8 mouse cellular contexts compared by ENCODE assay signal in genomic region chr10:5490029-5490428, GRCm38 (mm10).
DNase-seq lines count a peak whose midpoint lies in the region; ATAC-seq and TF ChIP-seq lines count a peak whose summit lies in the region.

No protein-coding gene starts in this region.

- intact Hi-C loops in left cerebral cortex, postnatal 10 days (cut with DNase I): no loop called here

- no peaks in the 10 kb centered on the region for H3K4me1 ChIP-seq in forebrain, postnatal 0 days (ENCODE audit: insufficient read depth)
- no peaks in the 10 kb centered on the region for H3K4me1 ChIP-seq in forebrain, embryonic 14.5 days (ENCODE audit: control insufficient read depth, insufficient read depth, low read length)
- no peaks in the 10 kb centered on the region for H3K4me1 ChIP-seq in lung, adult 2 months (ENCODE audit: control insufficient read depth, insufficient read depth, low read length)

- no peak for ATAC-seq in forebrain, postnatal 0 days
- ATAC-seq in forebrain, embryonic 14.5 days: no peak

- no peaks in the 10 kb centered on the region for H3K9me3 ChIP-seq in forebrain, postnatal 0 days (ENCODE audit: low read length)
- H3K9me3 ChIP-seq in forebrain, embryonic 14.5 days (replicated peaks; ENCODE audit: control insufficient read depth, low read length): no peaks in the 10 kb centered on the region

- TF ChIP-seq CTCF in forebrain, postnatal 0 days (IDR thresholded peaks at IDR 0.05; ENCODE audit: low read depth): peak; percentile 55
- peak; percentile 56 for TF ChIP-seq CTCF in lung, adult 2 months (IDR thresholded peaks at IDR 0.05; ENCODE audit: insufficient read depth, low read length)

- H3K9ac ChIP-seq in forebrain, postnatal 0 days: no peak overlapping the region
- no peak overlapping the region for H3K9ac ChIP-seq in forebrain, embryonic 14.5 days (ENCODE audit: low read length)

- no peak for DNase-seq in forebrain, postnatal 0 days
- no peak for DNase-seq in forebrain, embryonic 14.5 days (ENCODE audit: low spot score)
- peak; percentile 18 for DNase-seq in lung, adult 2 months
- DNase-seq in lung, postnatal 25 days (ENCODE audit: low spot score): no peak
- peak; percentile 23 for DNase-seq in c-Kit-positive CD71-positive TER-119-positive erythroid progenitor cells, embryonic 14.5 days (ENCODE audit: low spot score)
- DNase-seq in retina, embryonic 14.5 days (ENCODE audit: low spot score): peak; percentile 62
- DNase-seq in urinary bladder, postnatal 10 days (ENCODE audit: low spot score): no peak
- no peak for DNase-seq in left cerebral cortex, postnatal 10 days (ENCODE audit: extremely low spot score in 1 of 2, low spot score in 2 of 2)

- 64% methylated on average over 6 of the region's 6 CpGs for WGBS in forebrain, postnatal 0 days
- WGBS in forebrain, embryonic 14.5 days: 68% methylated on average over 6 of the region's 6 CpGs
- 56% methylated on average over 6 of the region's 6 CpGs for WGBS in lung, adult 2 months

- H3K4me2 ChIP-seq in forebrain, postnatal 0 days (ENCODE audit: low read depth): no peak overlapping the region
- no peak overlapping the region for H3K4me2 ChIP-seq in forebrain, embryonic 14.5 days (ENCODE audit: low read length)

- TF ChIP-seq POLR2A in lung, adult 2 months (IDR thresholded peaks at IDR 0.05; ENCODE audit: borderline replicate concordance, extremely low read depth, low read depth, low read length): no peak

- H3K36me3 ChIP-seq in forebrain, postnatal 0 days (ENCODE audit: insufficient read depth): no peaks in the 10 kb centered on the region
- H3K36me3 ChIP-seq in forebrain, embryonic 14.5 days (ENCODE audit: control insufficient read depth, insufficient read depth, low read length): no peaks in the 10 kb centered on the region

- H3K27ac ChIP-seq in forebrain, postnatal 0 days (ENCODE audit: low read depth, low read length): no peak overlapping the region
- no peak overlapping the region for H3K27ac ChIP-seq in forebrain, embryonic 14.5 days (ENCODE audit: low read depth, low read length)

- no peaks in the 10 kb centered on the region for H3K27me3 ChIP-seq in forebrain, postnatal 0 days (ENCODE audit: insufficient read depth, low read length)
- H3K27me3 ChIP-seq in forebrain, embryonic 14.5 days (replicated peaks; ENCODE audit: control insufficient read depth, insufficient read depth, low read length): no peaks in the 10 kb centered on the region

- no peak overlapping the region for H3K4me3 ChIP-seq in forebrain, postnatal 0 days (ENCODE audit: low read depth, low read length)
- H3K4me3 ChIP-seq in forebrain, embryonic 14.5 days (ENCODE audit: low read depth, low read length): no peak overlapping the region
- H3K4me3 ChIP-seq in lung, adult 2 months (replicated peaks; ENCODE audit: extremely low read depth, low read depth, low read length): no peak overlapping the region

Comparison
In these comparisons a context has a peak if more than half of its experiments do, and no peak if none do; other contexts are left out.
1. DNase-seq: peak in lung, adult 2 months (single experiment), c-Kit-positive CD71-positive TER-119-positive erythroid progenitor cells, embryonic 14.5 days (single experiment) and retina, embryonic 14.5 days (single experiment); none in forebrain, postnatal 0 days (single experiment), forebrain, embryonic 14.5 days (single experiment), lung, postnatal 25 days (single experiment), urinary bladder, postnatal 10 days (single experiment) and left cerebral cortex, postnatal 10 days (0 of 2).